Mouse (Mus musculus): Measurements from ENCODE around the gene Txnip.

DNA sequence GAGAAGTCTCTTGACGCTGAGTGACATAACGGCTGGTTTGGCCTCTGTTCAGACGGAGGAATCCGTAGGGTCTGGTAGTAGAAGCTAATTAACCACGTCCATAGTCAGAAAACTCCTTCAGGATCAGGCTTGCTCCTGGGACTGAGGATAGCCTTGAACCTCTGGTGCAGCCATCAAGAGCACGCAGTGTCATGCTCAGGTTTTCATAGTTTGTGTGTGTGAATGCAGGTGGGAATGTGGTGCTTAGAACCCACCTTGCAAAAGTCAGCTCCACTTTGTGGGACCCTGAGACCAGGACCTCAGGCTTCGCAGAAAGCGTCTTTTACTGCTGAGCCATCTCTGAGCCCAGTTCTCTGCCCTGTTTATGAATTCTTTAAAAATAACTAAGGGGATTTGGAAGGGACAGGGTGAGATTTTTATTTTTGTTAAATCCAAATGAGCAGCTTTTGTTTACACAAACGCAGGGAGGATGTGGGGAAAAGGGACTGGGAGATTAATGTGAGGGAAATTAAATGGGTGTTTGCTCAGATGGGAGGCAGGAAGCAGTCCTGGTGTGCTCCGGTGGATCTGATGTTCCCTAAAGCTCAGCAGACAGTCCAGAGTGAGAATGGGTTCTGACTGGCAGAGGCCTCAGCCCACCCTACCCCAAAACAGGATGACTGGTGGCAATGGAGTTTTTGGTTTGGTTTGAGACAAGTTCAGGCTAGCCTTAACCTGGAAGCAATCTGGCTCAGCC lies 4.4 kb downstream of the Txnip start:
- TF ChIP-seq ZC3H11A (IDR thresholded peaks at IDR 0.05; ENCODE audit: borderline replicate concordance, low read depth, low read length): no peak
- TF ChIP-seq HCFC1 (IDR thresholded peaks at IDR 0.05; ENCODE audit: borderline replicate concordance, insufficient read depth, low read length): no peak
- no peak for TF ChIP-seq ZNF384 (IDR thresholded peaks at IDR 0.05; ENCODE audit: low read depth, low read length)
- TF ChIP-seq MAFK (IDR thresholded peaks at IDR 0.05; ENCODE audit: insufficient read depth, low read depth, low read length): no peak

Measured in ES-E14 (cell line).